Comparison of ENCODE assay signal across 24 mouse cellular contexts in the genomic region with DNA sequence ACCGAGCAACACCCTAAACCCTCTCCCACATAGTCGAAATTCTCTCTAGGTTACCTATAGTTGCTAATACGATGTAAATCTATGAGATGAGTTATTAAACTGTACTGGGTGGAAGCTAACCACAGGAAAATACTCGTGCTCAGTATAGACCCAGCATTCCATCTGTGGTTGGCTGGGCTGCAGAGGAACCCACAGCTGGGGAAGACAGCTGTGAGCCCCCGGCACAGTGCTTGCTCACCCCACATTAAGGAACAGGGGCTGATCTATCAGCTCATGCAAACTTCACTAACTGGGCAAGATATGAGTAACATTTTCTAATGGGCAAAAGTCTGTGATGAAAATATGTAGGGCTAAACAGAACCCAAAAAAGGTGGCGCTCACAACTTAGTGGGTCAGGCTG.
A peak's percentile ranks its signal among the peaks of the same experiment; 100 is the strongest.
DNase-seq lines count a peak whose midpoint lies in the region; ATAC-seq and TF ChIP-seq lines count a peak whose summit lies in the region.
"Had no signal": no experiment of that assay in that cellular context is flagged by ENCODE, and none has a peak within 500 bp of the region (broad histone marks: within the 10 kb centered on the region; RNA-seq: fewer than 3 reads in every experiment).

No protein-coding gene starts in this region.

- peak overlapping the region; percentile 51 for H3K27ac ChIP-seq in left cerebral cortex, adult 2 months
- H3K27ac ChIP-seq in midbrain, embryonic 10.5 days (replicated peaks): no peak overlapping the region
- H3K27ac ChIP-seq in liver, embryonic 12.5 days: no peak overlapping the region
- H3K27ac ChIP-seq: kidney, postnatal 0 days; stomach, embryonic 15.5 days had no signal

- no peak overlapping the region for H3K9ac ChIP-seq in liver, embryonic 12.5 days
- H3K9ac ChIP-seq: heart, embryonic 12.5 days; liver, postnatal 0 days; stomach, embryonic 15.5 days had no signal

- no peak overlapping the region for H3K4me2 ChIP-seq in liver, embryonic 12.5 days
- H3K4me2 ChIP-seq: heart, embryonic 12.5 days; stomach, embryonic 15.5 days had no signal

- H3K36me3 ChIP-seq in midbrain, embryonic 10.5 days: no peaks in the 10 kb centered on the region
- no peaks in the 10 kb centered on the region for H3K36me3 ChIP-seq in liver, embryonic 12.5 days
- H3K36me3 ChIP-seq: heart, embryonic 12.5 days; stomach, embryonic 15.5 days had no signal

- peak; percentile 21 for DNase-seq in CD4-positive, CD25-positive, alpha-beta regulatory T cell, adult 2 months (ENCODE audit: low read depth, low spot score)
- DNase-seq in left cerebral cortex, adult 2 months (ENCODE audit: extremely low spot score in 1 of 2, low spot score in 2 of 2): no peak
- no peak for DNase-seq in left cerebral cortex, adult 9 months (ENCODE audit: low spot score in 2 of 2)
- DNase-seq in thymus, postnatal 10 days (ENCODE audit: low spot score in 2 of 2): peak; percentile 59 to 72
- DNase-seq in midbrain, embryonic 10.5 days (ENCODE audit: low spot score): no peak
- no peak for DNase-seq in urinary bladder, postnatal 14 days (ENCODE audit: low spot score)
- DNase-seq: adrenal gland, adult 8-10 months; cerebellum, adult 8-10 months; gastrocnemius, postnatal 10 days; heart, adult 11 months; heart, postnatal 36 days; kidney, adult 11 months; left cerebral cortex, postnatal 4 days; liver; liver, postnatal 0 days; lung, postnatal 10 days; midbrain, embryonic 14.5 days; right cerebral cortex, postnatal 25 days had no signal

- intact Hi-C loops in left cerebral cortex, adult 2 months (cut with DNase I): no loop called here

- peaks cover 23% of the 10 kb centered on the region for H3K4me1 ChIP-seq in midbrain, embryonic 10.5 days
- H3K4me1 ChIP-seq in liver, embryonic 12.5 days: peaks cover 15% of the 10 kb centered on the region
- H3K4me1 ChIP-seq: heart, embryonic 12.5 days; stomach, embryonic 15.5 days had no signal

- ATAC-seq in CD4-positive, CD25-positive, alpha-beta regulatory T cell, adult 4 months: no peak
- ATAC-seq in liver, embryonic 12.5 days: no peak
- ATAC-seq: hindbrain, embryonic 16.5 days; liver, postnatal 0 days had no signal

- H3K4me3 ChIP-seq in left cerebral cortex, adult 2 months: no peak overlapping the region
- no peak overlapping the region for H3K4me3 ChIP-seq in midbrain, embryonic 10.5 days
- H3K4me3 ChIP-seq in liver, embryonic 12.5 days: no peak overlapping the region
- H3K4me3 ChIP-seq: heart, embryonic 12.5 days; stomach, embryonic 15.5 days had no signal

- 93% methylated on average over 6 of the region's 6 CpGs for WGBS in midbrain, embryonic 10.5 days
- 68% methylated on average over 6 of the region's 6 CpGs for WGBS in liver, embryonic 12.5 days (ENCODE audit: insufficient replicate concordance)

- no peaks in the 10 kb centered on the region for H3K9me3 ChIP-seq in midbrain, embryonic 10.5 days (replicated peaks)
- H3K9me3 ChIP-seq in liver, embryonic 12.5 days (replicated peaks): no peaks in the 10 kb centered on the region
- H3K9me3 ChIP-seq: heart, embryonic 12.5 days; stomach, embryonic 15.5 days had no signal

- H3K27me3 ChIP-seq in midbrain, embryonic 10.5 days (ENCODE audit: low read depth, poor library complexity, severe bottlenecking): no peaks in the 10 kb centered on the region
- H3K27me3 ChIP-seq in liver, embryonic 12.5 days (replicated peaks): no peaks in the 10 kb centered on the region
- H3K27me3 ChIP-seq: heart, embryonic 12.5 days; stomach, embryonic 15.5 days had no signal

- TF ChIP-seq CTCF in left cerebral cortex, adult 2 months (IDR thresholded peaks at IDR 0.05): no peak

Comparison
In these comparisons a context has a peak if more than half of its experiments do, and no peak if none do; other contexts are left out.
1. DNase-seq: peak in CD4-positive, CD25-positive, alpha-beta regulatory T cell, adult 2 months (single experiment) and thymus, postnatal 10 days (2 of 2); none in left cerebral cortex, adult 2 months (0 of 2), left cerebral cortex, adult 9 months (0 of 2), midbrain, embryonic 10.5 days (single experiment) and urinary bladder, postnatal 14 days (single experiment).